Mouse (Mus musculus): ENCODE results near the gene Skida1. TPM values are rescaled to one million over a fixed set of nuclear protein-coding genes. Genes with fewer than 3 reads are reported as not detected.
"Not testable (repeated sequence)": the region's sequence is repeated elsewhere in the genome, so short reads cannot be mapped to it uniquely, and the experiment has no call there.

Gene Skida1
- polyA plus RNA-seq (2015; fragmentation: Nextera tagmentation; extraction: Ambion mirVana) = 8.1 and 9.0 TPM in 2 replicates

- peak within 1 kb of the TSS; percentile 54 for H3K4me2 ChIP-seq
- H3K9ac ChIP-seq = peak within 1 kb of the TSS; percentile 93
- under 1% methylated on average over 17 of the region's 17 CpGs for WGBS
- H3K4me1 ChIP-seq = peaks cover 44% of the 10 kb centered on the region
- no peaks in the 10 kb centered on the region for H3K9me3 ChIP-seq
- H3K27ac ChIP-seq = peak within 1 kb of the TSS; percentile 97
- peak; percentile 74 for ATAC-seq (replicated peaks)
- no peaks in the 10 kb centered on the region for H3K36me3 ChIP-seq (replicated peaks)
- no peaks in the 10 kb centered on the region for H3K27me3 ChIP-seq (replicated peaks)
- H3K4me3 ChIP-seq = peak within 1 kb of the TSS; percentile 71
Measured at GRCm38 (mm10) chr2:18048453-18049075, at the start of gene Skida1. Gene Skida1 (minus strand): TSS chr2:18049051.

GRCm38 (mm10) chr2:18095804-18096203 is 47.0 kb upstream of the Skida1 start:
- H3K27me3 ChIP-seq (replicated peaks) = no peaks in the 10 kb centered on the region
- H3K9ac ChIP-seq = no peak overlapping the region
- 0 out of 2 replicates have a peak, but pooled peaks cover 5% of the 10 kb centered on the region for H3K36me3 ChIP-seq (replicated peaks)
- no peaks in the 10 kb centered on the region for H3K4me1 ChIP-seq
- ATAC-seq (replicated peaks) = no peak
- no peak overlapping the region for H3K4me2 ChIP-seq
- no peaks in the 10 kb centered on the region for H3K9me3 ChIP-seq
- 85% methylated on average over 2 of the region's 2 CpGs for WGBS
- H3K27ac ChIP-seq = no peak overlapping the region
- H3K4me3 ChIP-seq = no peak overlapping the region

GRCm38 (mm10) chr2:18094319-18094718 is 45.5 kb upstream of the Skida1 start:
- Histone ChIP-seq H3K4me3 (no peak overlapping the region), H3K4me1 (no peaks in the 10 kb centered on the region), H3K9me3 (no peaks in the 10 kb centered on the region), H3K36me3 (replicated peaks) (0 out of 2 replicates have a peak, but pooled peaks cover 5% of the 10 kb centered on the region), H3K4me2 (no peak overlapping the region), H3K9ac (no peak overlapping the region), H3K27ac (no peak overlapping the region), H3K27me3 (replicated peaks) (no peaks in the 10 kb centered on the region)
- ATAC-seq (replicated peaks) = no peak

GRCm38 (mm10) chr2:18093858-18094257 is 45.0 kb upstream of the Skida1 start:
- no peak overlapping the region for H3K9ac ChIP-seq
- H3K9me3 ChIP-seq = no peaks in the 10 kb centered on the region
- H3K27me3 ChIP-seq (replicated peaks) = no peaks in the 10 kb centered on the region
- no peaks in the 10 kb centered on the region for H3K4me1 ChIP-seq
- no peak for ATAC-seq (replicated peaks)
- no peak overlapping the region for H3K4me3 ChIP-seq
- no peak overlapping the region for H3K4me2 ChIP-seq
- 90% methylated on average over 1 of the region's 1 CpGs for WGBS
- H3K36me3 ChIP-seq (replicated peaks) = 0 out of 2 replicates have a peak, but pooled peaks cover 5% of the 10 kb centered on the region
- H3K27ac ChIP-seq = no peak overlapping the region

GRCm38 (mm10) chr2:18087695-18088094 is 38.8 kb upstream of the Skida1 start:
- not testable (repeated sequence) for ATAC-seq (replicated peaks); H3K27ac ChIP-seq; H3K4me1 ChIP-seq; H3K9me3 ChIP-seq; H3K9ac ChIP-seq; H3K27me3 ChIP-seq (replicated peaks); H3K4me3 ChIP-seq; H3K4me2 ChIP-seq
- H3K36me3 ChIP-seq (replicated peaks) = peaks cover 31% of the 10 kb centered on the region; the same call in 1 of the 2 replicates
- 93% methylated on average over 3 of the region's 3 CpGs for WGBS

- Histone ChIP-seq H3K9me3 (no peaks in the 10 kb centered on the region), H3K36me3 (replicated peaks) (peaks cover 20% of the 10 kb centered on the region; the same call in 1 of the 2 replicates)
- WGBS = 89% methylated on average over 2 of the region's 2 CpGs
Measured at GRCm38 (mm10) chr2:18080182-18080860, 31.5 kb upstream of the Skida1 start.

GRCm38 (mm10) chr2:18071947-18072346 is 23.1 kb upstream of the Skida1 start:
- ATAC-seq (replicated peaks) = no peak
- Histone ChIP-seq H3K4me2 (no peak overlapping the region), H3K36me3 (replicated peaks) (0 out of 2 replicates have a peak, but pooled peaks cover 3% of the 10 kb centered on the region), H3K4me3 (no peak overlapping the region), H3K27me3 (replicated peaks) (no peaks in the 10 kb centered on the region), H3K27ac (no peak overlapping the region), H3K9ac (no peak overlapping the region), H3K4me1 (no peaks in the 10 kb centered on the region), H3K9me3 (no peaks in the 10 kb centered on the region)
- WGBS = 93% methylated on average over 2 of the region's 2 CpGs

More at GRCm38 (mm10) chr2:18080182-18080860, 31.5 kb upstream of the Skida1 start:
- Histone ChIP-seq H3K4me1 (no peaks in the 10 kb centered on the region), H3K4me2 (no peak overlapping the region), H3K27me3 (replicated peaks) (no peaks in the 10 kb centered on the region), H3K4me3 (no peak overlapping the region), H3K9ac (no peak overlapping the region), H3K27ac (no peak overlapping the region)
- ATAC-seq (replicated peaks) = no peak

- Histone ChIP-seq H3K9me3 (no peaks in the 10 kb centered on the region), H3K27me3 (replicated peaks) (no peaks in the 10 kb centered on the region), H3K4me3 (no peak overlapping the region), H3K4me2 (no peak overlapping the region), H3K36me3 (replicated peaks) (no peaks in the 10 kb centered on the region), H3K27ac (no peak overlapping the region), H3K4me1 (peaks cover 15% of the 10 kb centered on the region), H3K9ac (no peak overlapping the region)
- ATAC-seq (replicated peaks) = no peak
- WGBS = 80% methylated on average over 4 of the region's 4 CpGs
Measured at GRCm38 (mm10) chr2:18068071-18068796, 19.4 kb upstream of the Skida1 start.

GRCm38 (mm10) chr2:18066436-18066835 is 17.6 kb upstream of the Skida1 start:
- H3K36me3 ChIP-seq (replicated peaks) = no peaks in the 10 kb centered on the region
- no peak overlapping the region for H3K9ac ChIP-seq
- no peak overlapping the region for H3K4me2 ChIP-seq
- H3K27ac ChIP-seq = no peak overlapping the region
- ATAC-seq (replicated peaks) = no peak
- peaks cover 15% of the 10 kb centered on the region for H3K4me1 ChIP-seq
- no peak overlapping the region for H3K4me3 ChIP-seq
- no peaks in the 10 kb centered on the region for H3K9me3 ChIP-seq
- no peaks in the 10 kb centered on the region for H3K27me3 ChIP-seq (replicated peaks)

GRCm38 (mm10) chr2:18065708-18066030 is 16.8 kb upstream of the Skida1 start:
- peak; percentile 30 for ATAC-seq (replicated peaks)
- WGBS = 2% methylated on average over 6 of the region's 6 CpGs

GRCm38 (mm10) chr2:18064941-18065707 is 16.3 kb upstream of the Skida1 start:
- Histone ChIP-seq H3K9ac (peak overlapping the region; percentile 90), H3K4me1 (peaks cover 15% of the 10 kb centered on the region), H3K9me3 (no peaks in the 10 kb centered on the region), H3K27ac (peak overlapping the region; percentile 99), H3K27me3 (replicated peaks) (no peaks in the 10 kb centered on the region), H3K4me2 (peak overlapping the region; percentile 80), H3K36me3 (replicated peaks) (no peaks in the 10 kb centered on the region), H3K4me3 (peak overlapping the region; percentile 80)
- peak; percentile 73 for ATAC-seq (replicated peaks)
- WGBS = under 1% methylated on average over 47 of the region's 85 CpGs

More at GRCm38 (mm10) chr2:18065708-18066030, 16.8 kb upstream of the Skida1 start:
- Histone ChIP-seq H3K4me1 (peaks cover 15% of the 10 kb centered on the region), H3K9me3 (no peaks in the 10 kb centered on the region), H3K9ac (peak overlapping the region; percentile 90), H3K4me2 (peak overlapping the region; percentile 80), H3K27ac (peak overlapping the region; percentile 99), H3K27me3 (replicated peaks) (no peaks in the 10 kb centered on the region), H3K36me3 (replicated peaks) (no peaks in the 10 kb centered on the region), H3K4me3 (peak overlapping the region; percentile 80)

All from midbrain, embryonic 15.5 days (tissue).